Mouse (Mus musculus) kidney, postnatal 14 days (tissue): Measurements from ENCODE around the gene Icos.

Experiments used
- DNase-seq: peaks from one replicate; pipeline ENCODE4 v3.0.0; 2022; ENCODE audit warnings: mixed read lengths

The Icos gene

DNA sequence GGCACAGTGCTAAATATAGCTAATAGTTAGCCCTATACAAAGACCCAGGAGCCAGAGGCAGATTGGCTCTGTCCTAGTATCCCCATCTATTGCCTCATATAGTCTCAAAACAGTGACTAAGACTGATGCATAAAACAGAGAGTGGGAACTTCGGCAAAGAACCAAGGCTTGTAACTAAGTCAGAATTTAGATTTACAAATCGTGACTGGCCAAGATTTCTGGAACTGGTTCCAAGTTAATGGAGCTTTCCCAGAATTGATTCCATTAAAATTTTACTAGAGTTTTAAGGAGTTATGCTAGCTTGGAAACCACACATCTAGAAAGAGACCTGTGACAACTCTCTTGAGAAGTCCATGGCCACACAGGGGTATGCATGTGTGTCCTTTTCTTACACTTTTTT, 65.1 kb downstream of the Icos start:
- DNase-seq = no peak

DNA sequence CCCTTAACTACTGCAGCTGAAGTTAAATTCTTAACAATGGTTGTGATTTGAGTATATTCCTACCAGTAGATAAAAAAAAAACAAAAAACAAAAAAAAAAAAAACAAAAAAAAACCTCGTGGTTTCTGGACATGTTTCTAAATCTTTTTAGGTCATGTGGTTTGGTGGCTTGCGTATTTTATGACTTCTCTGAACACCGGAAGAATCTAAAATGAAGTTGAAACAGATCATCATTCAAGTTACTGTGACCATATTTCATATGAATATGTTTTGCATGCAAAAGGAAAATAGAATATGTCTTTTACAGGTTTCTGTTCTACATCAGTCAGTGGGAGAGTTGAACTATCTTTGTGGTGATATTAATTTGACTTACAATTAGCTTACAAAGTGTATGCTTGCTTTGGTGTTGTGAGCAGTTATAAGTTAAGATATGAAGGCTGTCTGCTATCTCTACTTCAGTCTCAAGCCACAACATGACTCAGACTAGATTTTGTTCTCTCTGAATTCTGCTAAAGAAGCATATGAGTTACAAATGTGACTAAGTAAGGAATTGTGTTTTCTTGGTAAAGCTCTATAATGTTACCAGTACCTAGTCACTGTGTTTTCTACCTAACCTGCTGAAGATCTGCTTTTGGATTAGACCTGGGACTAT, 68.5 kb downstream of the Icos start:
- no peak for DNase-seq

- DNase-seq = no peak
These were observed 69.6 kb downstream of the Icos start for GRCm38 (mm10) chr1:61047336-61047735.
